Mouse (Mus musculus) brain, embryonic 14.5 days (tissue): Measurements from ENCODE around the gene Zfp740.

ENCODE experiments used
- CTCF ChIP-seq: fragments of 200-500 bp; IDR thresholded peaks from 2 replicates; pipeline ENCODE4 v1.5.1; 2012; ENCODE audit warnings: inconsistent platforms, mild to moderate bottlenecking, moderate library complexity, borderline replicate concordance; ENCODE audit not compliant: insufficient read depth, insufficient read length; ENCODE audit errors: extremely low read depth
- POLR2A ChIP-seq: fragments of 200-500 bp; IDR thresholded peaks from 2 replicates; pipeline ENCODE4 v1.6.1; 2012; ENCODE audit warnings: mild to moderate bottlenecking, inconsistent platforms, borderline replicate concordance; ENCODE audit not compliant: poor library complexity, insufficient read depth, insufficient read length, severe bottlenecking; ENCODE audit errors: extremely low read depth

- TF ChIP-seq CTCF (no peak), POLR2A (no peak)
Observed at GRCm38 (mm10) chr15:102250521-102250920, 47.5 kb downstream of the Zfp740 start.
